In genomic region chr11:110692824-110693223, GRCm38 (mm10) we compare ENCODE assay signal across 14 mouse cellular contexts.
"Had no signal": no experiment of that assay in that cellular context is flagged by ENCODE, and none has a peak within 500 bp of the region (broad histone marks: within the 10 kb centered on the region; RNA-seq: fewer than 3 reads in every experiment).

No protein-coding gene starts in this region.

- ATAC-seq: intestine, embryonic 16.5 days; midbrain, embryonic 15.5 days had no signal

- H3K4me2 ChIP-seq: limb, embryonic 12.5 days; lung, embryonic 15.5 days; midbrain, embryonic 11.5 days; midbrain, embryonic 15.5 days; neural tube, embryonic 15.5 days had no signal

- H3K4me3 ChIP-seq: layer of hippocampus, adult 2 months; limb, embryonic 12.5 days; lung, embryonic 15.5 days; megakaryocyte, embryonic 14.5 days; midbrain, embryonic 15.5 days; neural tube, embryonic 15.5 days had no signal

- H3K36me3 ChIP-seq: limb, embryonic 12.5 days; lung, embryonic 15.5 days; midbrain, embryonic 15.5 days; neural tube, embryonic 15.5 days had no signal

- H3K27me3 ChIP-seq: lung, embryonic 15.5 days; megakaryocyte, embryonic 14.5 days; midbrain, embryonic 15.5 days; neural tube, embryonic 15.5 days had no signal

- DNase-seq: kidney, adult 8-10 months; kidney, postnatal 36 days; right cerebral cortex, postnatal 4 days; spleen, adult 18-20 months; thymus, adult 2 months; thymus, postnatal 25 days had no signal
